Mouse (Mus musculus): ENCODE results near the gene Gtf2ird2. TPM values are rescaled to one million over a fixed set of nuclear protein-coding genes. Genes with fewer than 3 reads are reported as not detected.

Gene Gtf2ird2
- polyA plus RNA-seq, 1 experiment from 2014 or later = 7.1 TPM

- Histone ChIP-seq H3K9me3 (replicated peaks; ENCODE audit: control insufficient read depth, low read length) (no peaks in the 10 kb centered on the region), H3K4me3 (replicated peaks; ENCODE audit: low read length) (no peak overlapping the region), H3K36me3 (ENCODE audit: control insufficient read depth, insufficient read depth, low read length) (peaks cover 32% of the 10 kb centered on the region), H3K27me3 (ENCODE audit: control insufficient read depth, insufficient read depth, low read length) (no peaks in the 10 kb centered on the region), H3K9ac (ENCODE audit: low read length) (no peak overlapping the region), H3K4me2 (ENCODE audit: low read depth, low read length) (no peak overlapping the region), H3K27ac (ENCODE audit: low read length) (no peak overlapping the region), H3K4me1 (ENCODE audit: control insufficient read depth, insufficient read depth, low read length) (no peaks in the 10 kb centered on the region)
- no peak for ATAC-seq (ENCODE audit: insufficient read depth, low FRiP score)
- WGBS = 70% methylated on average over 11 of the region's 11 CpGs
Measured at GRCm38 (mm10) chr5:134151895-134152294, 31.9 kb upstream of the Gtf2ird2 start.

- Histone ChIP-seq H3K9me3 (replicated peaks; ENCODE audit: control insufficient read depth, low read length) (no peaks in the 10 kb centered on the region), H3K27me3 (ENCODE audit: control insufficient read depth, insufficient read depth, low read length) (no peaks in the 10 kb centered on the region), H3K36me3 (ENCODE audit: control insufficient read depth, insufficient read depth, low read length) (peaks cover 27% of the 10 kb centered on the region), H3K27ac (ENCODE audit: low read length) (no peak overlapping the region), H3K9ac (ENCODE audit: low read length) (no peak overlapping the region), H3K4me1 (ENCODE audit: control insufficient read depth, insufficient read depth, low read length) (no peaks in the 10 kb centered on the region), H3K4me3 (replicated peaks; ENCODE audit: low read length) (no peak overlapping the region), H3K4me2 (ENCODE audit: low read depth, low read length) (no peak overlapping the region)
- WGBS = 82% methylated on average over 7 of the region's 7 CpGs
- ATAC-seq (ENCODE audit: insufficient read depth, low FRiP score) = no peak
Measured at GRCm38 (mm10) chr5:134155916-134156466, 27.8 kb upstream of the Gtf2ird2 start.

GRCm38 (mm10) chr5:134164688-134165087, 19.1 kb upstream of the Gtf2ird2 start:
- no peaks in the 10 kb centered on the region for H3K27me3 ChIP-seq (ENCODE audit: control insufficient read depth, insufficient read depth, low read length)
- H3K9ac ChIP-seq (ENCODE audit: low read length) = no peak overlapping the region
- peaks cover 17% of the 10 kb centered on the region; the same call in 1 of the 2 replicates for H3K36me3 ChIP-seq (ENCODE audit: control insufficient read depth, insufficient read depth, low read length)
- no peak overlapping the region for H3K4me2 ChIP-seq (ENCODE audit: low read depth, low read length)
- no peaks in the 10 kb centered on the region for H3K9me3 ChIP-seq (replicated peaks; ENCODE audit: control insufficient read depth, low read length)
- ATAC-seq (ENCODE audit: insufficient read depth, low FRiP score) = 0 out of 2 replicates have a peak, but pooled peaks have one; percentile 39
- 65% methylated on average over 5 of the region's 5 CpGs for WGBS
- H3K4me3 ChIP-seq (replicated peaks; ENCODE audit: low read length) = no peak overlapping the region
- no peaks in the 10 kb centered on the region for H3K4me1 ChIP-seq (ENCODE audit: control insufficient read depth, insufficient read depth, low read length)
- no peak overlapping the region for H3K27ac ChIP-seq (ENCODE audit: low read length)

- no peaks in the 10 kb centered on the region for H3K4me1 ChIP-seq (ENCODE audit: control insufficient read depth, insufficient read depth, low read length)
- WGBS = 89% methylated on average over 7 of the region's 7 CpGs
- H3K4me3 ChIP-seq (replicated peaks; ENCODE audit: low read length) = no peak overlapping the region
- H3K27ac ChIP-seq (ENCODE audit: low read length) = no peak overlapping the region
- H3K4me2 ChIP-seq (ENCODE audit: low read depth, low read length) = no peak overlapping the region
- peaks cover 12% of the 10 kb centered on the region; the same call in 1 of the 2 replicates for H3K36me3 ChIP-seq (ENCODE audit: control insufficient read depth, insufficient read depth, low read length)
- ATAC-seq (ENCODE audit: insufficient read depth, low FRiP score) = no peak
- H3K9ac ChIP-seq (ENCODE audit: low read length) = no peak overlapping the region
- H3K9me3 ChIP-seq (replicated peaks; ENCODE audit: control insufficient read depth, low read length) = no peaks in the 10 kb centered on the region
- no peaks in the 10 kb centered on the region for H3K27me3 ChIP-seq (ENCODE audit: control insufficient read depth, insufficient read depth, low read length)
Measured at GRCm38 (mm10) chr5:134166642-134167041, 17.2 kb upstream of the Gtf2ird2 start.

GRCm38 (mm10) chr5:134168033-134168432, 15.8 kb upstream of the Gtf2ird2 start:
- Histone ChIP-seq H3K4me3 (replicated peaks; ENCODE audit: low read length) (no peak overlapping the region), H3K9ac (ENCODE audit: low read length) (no peak overlapping the region), H3K4me2 (ENCODE audit: low read depth, low read length) (no peak overlapping the region), H3K27me3 (ENCODE audit: control insufficient read depth, insufficient read depth, low read length) (no peaks in the 10 kb centered on the region), H3K27ac (ENCODE audit: low read length) (no peak overlapping the region), H3K9me3 (replicated peaks; ENCODE audit: control insufficient read depth, low read length) (no peaks in the 10 kb centered on the region), H3K4me1 (ENCODE audit: control insufficient read depth, insufficient read depth, low read length) (no peaks in the 10 kb centered on the region), H3K36me3 (ENCODE audit: control insufficient read depth, insufficient read depth, low read length) (peaks cover 7% of the 10 kb centered on the region; the same call in 1 of the 2 replicates)
- WGBS = 89% methylated on average over 9 of the region's 9 CpGs
- ATAC-seq (ENCODE audit: insufficient read depth, low FRiP score) = no peak

- Histone ChIP-seq H3K4me1 (ENCODE audit: control insufficient read depth, insufficient read depth, low read length) (no peaks in the 10 kb centered on the region), H3K36me3 (ENCODE audit: control insufficient read depth, insufficient read depth, low read length) (peaks cover 4% of the 10 kb centered on the region; the same call in 1 of the 2 replicates), H3K4me3 (replicated peaks; ENCODE audit: low read length) (no peak overlapping the region), H3K9me3 (replicated peaks; ENCODE audit: control insufficient read depth, low read length) (no peaks in the 10 kb centered on the region), H3K27ac (ENCODE audit: low read length) (no peak overlapping the region), H3K9ac (ENCODE audit: low read length) (no peak overlapping the region), H3K27me3 (ENCODE audit: control insufficient read depth, insufficient read depth, low read length) (no peaks in the 10 kb centered on the region), H3K4me2 (ENCODE audit: low read depth, low read length) (no peak overlapping the region)
- ATAC-seq (ENCODE audit: insufficient read depth, low FRiP score) = no peak
- 89% methylated on average over 10 of the region's 10 CpGs for WGBS
Measured at GRCm38 (mm10) chr5:134169231-134169630, 14.6 kb upstream of the Gtf2ird2 start.

- no peak for ATAC-seq (ENCODE audit: insufficient read depth, low FRiP score)
Measured at GRCm38 (mm10) chr5:134170167-134170566, 13.7 kb upstream of the Gtf2ird2 start.

GRCm38 (mm10) chr5:134173206-134173605, 10.6 kb upstream of the Gtf2ird2 start:
- Histone ChIP-seq H3K36me3 (ENCODE audit: control insufficient read depth, insufficient read depth, low read length) (no peaks in the 10 kb centered on the region), H3K27ac (ENCODE audit: low read length) (no peak overlapping the region), H3K4me3 (replicated peaks; ENCODE audit: low read length) (no peak overlapping the region), H3K4me2 (ENCODE audit: low read depth, low read length) (no peak overlapping the region), H3K4me1 (ENCODE audit: control insufficient read depth, insufficient read depth, low read length) (peaks cover 10% of the 10 kb centered on the region), H3K9ac (ENCODE audit: low read length) (no peak overlapping the region), H3K9me3 (replicated peaks; ENCODE audit: control insufficient read depth, low read length) (no peaks in the 10 kb centered on the region), H3K27me3 (ENCODE audit: control insufficient read depth, insufficient read depth, low read length) (no peaks in the 10 kb centered on the region)
- no peak for ATAC-seq (ENCODE audit: insufficient read depth, low FRiP score)
- 48% methylated on average over 4 of the region's 4 CpGs for WGBS

More at GRCm38 (mm10) chr5:134170167-134170566, 13.7 kb upstream of the Gtf2ird2 start:
- Histone ChIP-seq H3K4me1 (ENCODE audit: control insufficient read depth, insufficient read depth, low read length) (0 out of 2 replicates have a peak, but pooled peaks cover 3% of the 10 kb centered on the region), H3K27ac (ENCODE audit: low read length) (no peak overlapping the region), H3K36me3 (ENCODE audit: control insufficient read depth, insufficient read depth, low read length) (peaks cover 4% of the 10 kb centered on the region; the same call in 1 of the 2 replicates), H3K4me3 (replicated peaks; ENCODE audit: low read length) (no peak overlapping the region), H3K27me3 (ENCODE audit: control insufficient read depth, insufficient read depth, low read length) (no peaks in the 10 kb centered on the region), H3K4me2 (ENCODE audit: low read depth, low read length) (no peak overlapping the region), H3K9ac (ENCODE audit: low read length) (no peak overlapping the region), H3K9me3 (replicated peaks; ENCODE audit: control insufficient read depth, low read length) (no peaks in the 10 kb centered on the region)
- 92% methylated on average over 8 of the region's 8 CpGs for WGBS

- Histone ChIP-seq H3K4me2 (ENCODE audit: low read depth, low read length) (peak overlapping the region; percentile 87), H3K4me1 (ENCODE audit: control insufficient read depth, insufficient read depth, low read length) (peaks cover 10% of the 10 kb centered on the region), H3K27me3 (ENCODE audit: control insufficient read depth, insufficient read depth, low read length) (no peaks in the 10 kb centered on the region), H3K9ac (ENCODE audit: low read length) (peak overlapping the region; percentile 82), H3K27ac (ENCODE audit: low read length) (peak overlapping the region; percentile 83), H3K36me3 (ENCODE audit: control insufficient read depth, insufficient read depth, low read length) (no peaks in the 10 kb centered on the region), H3K4me3 (replicated peaks; ENCODE audit: low read length) (peak overlapping the region; percentile 89), H3K9me3 (replicated peaks; ENCODE audit: control insufficient read depth, low read length) (no peaks in the 10 kb centered on the region)
- WGBS = 12% methylated on average over 10 of the region's 10 CpGs
- no peak for ATAC-seq (ENCODE audit: insufficient read depth, low FRiP score)
Measured at GRCm38 (mm10) chr5:134175696-134176095, 8.1 kb upstream of the Gtf2ird2 start.

All from stomach, embryonic 16.5 days (tissue).